Mouse (Mus musculus) hindbrain, embryonic 14.5 days (tissue): ENCODE measurements around the gene Mrpl22. TPM values are rescaled to one million over a fixed set of nuclear protein-coding genes. Genes with fewer than 3 reads are reported as not detected.
"Not testable (repeated sequence)": the region's sequence is repeated elsewhere in the genome, so short reads cannot be mapped to it uniquely, and the experiment has no call there.

ENCODE experiments used
- ATAC-seq: fragments of 200-750 bp; cut with Nextera tagmentation; 2 replicates; pipeline ENCODE4 v1.8.0; 2017; ENCODE audit warnings: moderate number of reproducible peaks, mild to moderate bottlenecking, moderate TSS enrichment, moderate library complexity; ENCODE audit not compliant: low FRiP score
- DNase-seq: peaks from one replicate; pipeline ENCODE4 v3.0.0-alpha.2; 2015; ENCODE audit warnings: low spot score
- H3K27ac ChIP-seq: fragments of 300-500 bp; sonication (generic); 2 replicates; pipeline ENCODE4 v1.5.1; 2014; ENCODE audit warnings: mild to moderate bottlenecking, moderate library complexity
- H3K27me3 ChIP-seq: fragments of 300-500 bp; sonication (generic); 2 replicates; pipeline ENCODE4 v1.6.1; 2014; ENCODE audit warnings: mild to moderate bottlenecking, low read length, mixed read lengths; ENCODE audit not compliant: control insufficient read depth, insufficient read depth
- H3K36me3 ChIP-seq: fragments of 300-500 bp; sonication (generic); replicated peaks from 2 replicates; pipeline ENCODE4 v1.6.1; 2014; ENCODE audit not compliant: control insufficient read depth, insufficient read depth
- H3K4me1 ChIP-seq: fragments of 300-500 bp; sonication (generic); replicated peaks from 2 replicates; pipeline ENCODE4 v1.6.1; 2014; ENCODE audit warnings: antibody characterized with exemption, low read length, mixed read lengths; ENCODE audit not compliant: control insufficient read depth, insufficient read depth
- H3K4me2 ChIP-seq: fragments of 300-500 bp; sonication (generic); replicated peaks from 2 replicates; pipeline ENCODE4 v1.6.1; 2014; ENCODE audit warnings: mild to moderate bottlenecking, moderate library complexity
- H3K4me3 ChIP-seq: fragments of 300-500 bp; sonication (generic); replicated peaks from 2 replicates; pipeline ENCODE4 v1.5.1; 2014; ENCODE audit warnings: mild to moderate bottlenecking, low read length
- H3K9ac ChIP-seq: fragments of 300-500 bp; sonication (generic); 2 replicates; pipeline ENCODE4 v1.6.1; 2014
- H3K9me3 ChIP-seq: fragments of 300-500 bp; sonication (generic); 2 replicates; pipeline ENCODE4 v1.6.1; 2016; ENCODE audit warnings: low read length; ENCODE audit not compliant: control insufficient read depth
- WGBS: fragments of 180-500 bp; shearing (Covaris S2); extraction: QIAGEN DNeasy Blood & Tissue Kit; methylation state at CpG from one replicate; pipeline ENCODE4 v1.1.7; 2014; 5-methylcytosine and 5-hydroxymethylcytosine counted together
- polyA plus RNA-seq: library from polyadenylated mRNA; unstranded; fragments of >200 nt; fragmentation: Nextera tagmentation; extraction: Ambion mirVana; gene quantifications from 2 replicates; pipeline ENCODE4 v1.2.1, GENCODE M21; 2014

Mrpl22 gene
- polyA plus RNA-seq, 1 experiment from 2014 or later, result 98.4 TPM

DNA sequence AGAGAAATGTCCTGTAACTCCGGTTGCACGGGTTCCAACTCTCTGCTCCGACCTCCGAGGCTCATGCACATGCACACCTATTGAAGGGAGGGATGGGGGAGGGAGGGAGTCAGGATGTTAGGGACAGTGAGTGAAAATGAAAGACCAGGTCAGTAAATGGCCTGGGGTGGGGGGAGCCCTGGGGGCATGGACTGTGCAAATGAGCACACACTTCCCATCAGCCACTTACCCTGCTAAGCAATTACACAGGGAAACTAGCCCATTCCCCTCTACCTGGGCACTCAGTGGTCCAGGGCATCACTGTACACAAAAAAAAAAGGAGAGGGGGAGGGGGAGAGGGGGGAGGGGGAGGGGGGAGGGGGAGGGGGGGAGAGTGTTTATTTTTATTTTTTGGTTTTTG lies 27.2 kb downstream of the Mrpl22 start:
- H3K4me2 ChIP-seq, result peak overlapping the region; percentile 55

DNA sequence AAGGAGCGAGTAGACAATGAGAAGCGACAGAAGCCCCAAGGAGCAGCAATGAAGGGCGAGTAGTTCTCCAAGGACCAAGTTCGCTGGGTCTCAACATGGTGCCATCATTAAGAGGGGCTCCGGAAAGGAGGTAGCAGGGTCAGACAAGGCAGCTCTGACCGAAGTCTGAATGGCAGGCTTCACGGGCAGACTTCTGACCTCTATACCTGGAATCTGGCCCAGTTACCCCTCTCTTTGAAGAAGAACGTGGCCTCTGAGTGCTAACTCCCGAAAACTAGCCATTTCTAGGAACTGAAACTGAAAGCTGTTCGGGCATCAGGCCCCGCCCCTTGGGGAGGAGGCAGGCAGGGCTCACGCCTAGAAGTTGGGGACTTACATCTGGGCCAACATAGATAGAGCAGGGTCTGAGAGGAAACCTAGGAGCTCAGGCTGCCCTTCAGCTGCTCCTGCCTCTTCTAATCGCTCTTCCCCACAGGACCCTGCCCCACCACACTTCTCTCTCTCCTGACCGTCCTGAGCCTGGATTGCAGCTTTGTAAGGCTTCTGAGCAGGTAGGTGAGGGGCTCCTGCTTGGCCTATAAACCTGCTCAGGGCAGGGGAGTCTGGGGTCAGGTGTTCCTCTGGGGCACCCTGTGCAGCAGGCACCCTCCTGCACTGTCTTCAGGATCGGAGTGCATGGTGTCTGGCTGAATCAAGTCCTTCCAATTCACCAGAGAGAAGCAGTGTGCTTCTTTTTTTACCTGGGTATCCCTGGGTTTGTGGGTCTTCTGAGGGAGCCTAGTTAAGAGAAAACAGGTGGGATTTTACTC lies 28.0 kb downstream of the Mrpl22 start, which contains the start of the genes Igtp and Irgm2:
Igtp (plus strand) TSS at position 328 of the 809 bp plus-strand sequence.
Irgm2 (plus strand) TSS at position 390 of the 809 bp plus-strand sequence.
- DNase-seq, result peak; percentile 47
- not testable (repeated sequence) for H3K4me1 ChIP-seq, H3K9me3 ChIP-seq, ATAC-seq, H3K36me3 ChIP-seq, H3K27me3 ChIP-seq, H3K27ac ChIP-seq
- Histone ChIP-seq H3K9ac (peak within 1 kb of the TSS; percentile 45), H3K4me3 (peak within 1 kb of the TSS; percentile 32), H3K4me2 (peak within 1 kb of the TSS; percentile 55)
- 9% methylated on average over 13 of the region's 15 CpGs for WGBS

More for the DNA sequence above, 27.2 kb downstream of the Mrpl22 start:
- no peaks in the 10 kb centered on the region for H3K36me3 ChIP-seq
- H3K9ac ChIP-seq, result no peak overlapping the region
- H3K27ac ChIP-seq, result no peak overlapping the region
- H3K4me3 ChIP-seq, result peak overlapping the region; percentile 32; the same call in 1 of the 2 replicates
- no peaks in the 10 kb centered on the region for H3K27me3 ChIP-seq
- no peak for DNase-seq
- H3K4me1 ChIP-seq, result no peaks in the 10 kb centered on the region
- no peak for ATAC-seq
- 94% methylated on average over 4 of the region's 4 CpGs for WGBS
- no peaks in the 10 kb centered on the region for H3K9me3 ChIP-seq

DNA sequence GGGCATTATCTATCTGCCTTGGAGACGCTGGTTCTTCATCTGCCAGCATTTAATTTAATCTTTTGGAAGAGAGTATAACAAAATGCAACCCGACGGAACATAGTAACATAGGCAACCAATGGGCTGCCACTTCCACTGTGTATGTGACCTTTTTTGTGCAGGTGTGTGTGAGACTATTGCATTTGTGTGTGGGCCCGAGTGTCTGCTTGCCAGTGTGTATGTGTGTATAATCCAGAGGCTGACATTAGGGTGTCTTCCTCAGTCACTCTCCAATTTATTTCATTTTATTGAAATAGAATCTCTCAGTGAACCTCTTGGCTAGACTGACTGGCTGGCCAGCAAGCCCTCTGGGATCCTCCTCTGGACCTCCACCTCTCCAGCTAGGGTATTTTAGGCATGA lies 28.8 kb downstream of the Mrpl22 start:
- Histone ChIP-seq H3K36me3 (no peaks in the 10 kb centered on the region), H3K4me3 (no peak overlapping the region), H3K27ac (no peak overlapping the region), H3K4me1 (no peaks in the 10 kb centered on the region), H3K27me3 (no peaks in the 10 kb centered on the region), H3K9ac (no peak overlapping the region), H3K9me3 (no peaks in the 10 kb centered on the region), H3K4me2 (no peak overlapping the region)
- DNase-seq, result no peak
- 96% methylated on average over 4 of the region's 4 CpGs for WGBS
- no peak for ATAC-seq

DNA sequence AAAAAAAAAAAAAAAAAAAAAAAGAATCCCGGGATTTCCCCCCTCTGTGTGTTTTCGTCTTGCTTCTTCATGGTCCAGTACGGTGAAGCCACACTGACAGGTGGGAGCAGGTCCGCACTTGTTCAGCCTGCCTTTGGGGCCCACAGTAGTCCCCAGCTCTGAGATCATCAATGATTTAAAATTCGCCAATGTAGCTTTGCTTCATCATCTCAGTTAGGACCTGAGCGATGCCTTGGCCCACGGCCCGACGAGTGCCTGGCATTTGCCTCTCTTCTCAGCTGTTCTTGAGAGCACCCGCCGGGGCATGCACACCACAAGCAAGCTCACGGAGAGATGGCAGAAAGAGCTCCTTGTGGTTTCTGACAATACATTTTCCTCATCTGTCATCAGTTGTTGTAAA lies 29.6 kb downstream of the Mrpl22 start:
- WGBS, result 84% methylated on average over 12 of the region's 12 CpGs
- Histone ChIP-seq H3K9me3 (no peaks in the 10 kb centered on the region), H3K36me3 (no peaks in the 10 kb centered on the region), H3K4me1 (no peaks in the 10 kb centered on the region), H3K9ac (no peak overlapping the region), H3K4me2 (no peak overlapping the region), H3K27ac (no peak overlapping the region), H3K4me3 (no peak overlapping the region), H3K27me3 (no peaks in the 10 kb centered on the region)
- ATAC-seq (no peak), DNase-seq (no peak)

DNA sequence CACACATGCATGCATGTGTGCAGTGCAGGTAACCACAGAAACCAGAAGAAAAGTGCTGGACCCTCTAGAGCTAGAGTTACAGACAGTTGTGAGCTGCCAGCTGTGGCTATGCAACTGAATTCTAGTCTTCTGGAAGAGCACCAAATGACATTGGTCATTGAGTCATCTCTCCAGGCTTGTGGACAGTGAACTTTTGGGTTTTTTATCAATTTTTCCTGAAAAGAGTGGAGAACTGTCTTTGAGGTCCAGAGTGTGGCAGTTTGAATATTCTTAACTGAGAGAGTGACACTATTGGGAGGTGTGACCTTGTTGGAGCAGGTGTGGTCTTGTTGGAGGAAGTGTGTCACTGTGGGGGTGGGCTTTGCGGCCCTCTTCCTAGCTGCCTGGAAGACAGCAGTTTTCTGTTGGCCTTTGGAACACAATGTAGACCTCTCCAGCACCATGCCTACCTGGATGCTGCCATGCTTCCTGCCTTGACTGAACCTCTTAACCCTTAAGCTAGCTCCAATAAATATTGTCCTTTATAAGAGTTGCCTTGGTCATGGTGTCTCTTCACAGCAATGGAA lies 38.9 kb downstream of the Mrpl22 start:
- no peak for ATAC-seq
- no peak overlapping the region for H3K9ac ChIP-seq
- no peaks in the 10 kb centered on the region for H3K27me3 ChIP-seq
- DNase-seq, result no peak
- WGBS, result 82% methylated on average over 1 of the region's 1 CpGs
- H3K4me1 ChIP-seq, result no peaks in the 10 kb centered on the region
- H3K9me3 ChIP-seq, result no peaks in the 10 kb centered on the region
- no peaks in the 10 kb centered on the region for H3K36me3 ChIP-seq
- H3K4me3 ChIP-seq, result no peak overlapping the region
- H3K27ac ChIP-seq, result no peak overlapping the region
- H3K4me2 ChIP-seq, result no peak overlapping the region

DNA sequence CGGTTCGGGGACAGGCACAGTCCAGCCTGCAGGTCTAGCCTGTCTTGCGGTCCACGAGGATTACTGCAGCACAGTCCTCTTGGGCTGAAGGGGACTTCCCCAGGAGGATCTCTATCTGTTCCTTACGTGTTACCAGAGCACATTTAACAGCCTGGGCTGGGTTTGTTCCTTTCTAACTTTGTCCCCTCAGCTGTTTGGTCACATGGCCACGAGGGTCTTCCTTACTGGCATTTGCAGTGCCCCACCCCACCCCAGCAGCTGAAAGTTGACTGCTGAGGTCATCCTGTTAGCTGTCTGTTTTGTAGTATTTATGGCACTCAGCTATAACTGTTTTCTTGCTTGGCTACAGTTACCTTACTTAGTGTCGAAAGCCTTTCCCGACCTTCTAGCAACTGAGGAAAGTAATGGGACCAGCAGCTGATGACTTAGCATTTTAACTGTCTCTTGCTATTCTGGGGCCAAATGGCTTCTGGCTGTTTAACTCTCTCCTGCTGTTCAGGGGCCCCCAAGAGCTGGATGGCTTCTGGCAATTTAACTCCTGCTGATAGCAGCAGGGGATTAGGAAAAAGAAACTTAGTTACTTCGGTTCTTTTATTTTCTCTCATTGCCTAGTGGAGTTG lies 39.7 kb downstream of the Mrpl22 start:
- H3K4me3 ChIP-seq, result no peak overlapping the region
- no peak overlapping the region for H3K27ac ChIP-seq
- no peaks in the 10 kb centered on the region for H3K27me3 ChIP-seq
- ATAC-seq, result no peak
- no peaks in the 10 kb centered on the region for H3K36me3 ChIP-seq
- DNase-seq, result no peak
- H3K9ac ChIP-seq, result no peak overlapping the region
- H3K9me3 ChIP-seq, result no peaks in the 10 kb centered on the region
- H3K4me1 ChIP-seq, result no peaks in the 10 kb centered on the region
- WGBS, result 24% methylated on average over 9 of the region's 9 CpGs
- H3K4me2 ChIP-seq, result no peak overlapping the region

DNA sequence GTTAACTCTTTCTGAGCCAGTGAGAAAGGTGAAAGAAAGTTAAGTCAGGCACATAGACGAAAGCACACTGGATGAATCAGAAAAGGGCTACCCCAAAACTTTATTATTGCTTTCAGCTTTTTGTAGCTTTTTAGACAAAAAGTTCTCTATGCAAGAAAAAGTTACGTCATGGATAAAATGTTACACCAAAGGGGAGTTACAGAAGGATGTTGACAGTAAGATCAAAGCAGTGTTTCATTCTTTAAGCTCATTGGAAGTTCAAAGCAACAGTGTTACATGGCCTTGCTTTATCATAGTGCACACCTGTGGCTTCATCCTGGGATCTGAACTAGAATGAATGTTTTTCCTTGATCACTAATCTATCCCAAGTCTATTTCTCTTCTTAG lies 40.2 kb downstream of the Mrpl22 start:
- ATAC-seq (no peak), DNase-seq (no peak)
- Histone ChIP-seq H3K36me3 (no peaks in the 10 kb centered on the region), H3K27ac (no peak overlapping the region), H3K4me2 (no peak overlapping the region), H3K4me3 (no peak overlapping the region), H3K4me1 (no peaks in the 10 kb centered on the region), H3K9me3 (no peaks in the 10 kb centered on the region), H3K27me3 (no peaks in the 10 kb centered on the region), H3K9ac (no peak overlapping the region)
- WGBS, result 14% methylated on average over 2 of the region's 2 CpGs

DNA sequence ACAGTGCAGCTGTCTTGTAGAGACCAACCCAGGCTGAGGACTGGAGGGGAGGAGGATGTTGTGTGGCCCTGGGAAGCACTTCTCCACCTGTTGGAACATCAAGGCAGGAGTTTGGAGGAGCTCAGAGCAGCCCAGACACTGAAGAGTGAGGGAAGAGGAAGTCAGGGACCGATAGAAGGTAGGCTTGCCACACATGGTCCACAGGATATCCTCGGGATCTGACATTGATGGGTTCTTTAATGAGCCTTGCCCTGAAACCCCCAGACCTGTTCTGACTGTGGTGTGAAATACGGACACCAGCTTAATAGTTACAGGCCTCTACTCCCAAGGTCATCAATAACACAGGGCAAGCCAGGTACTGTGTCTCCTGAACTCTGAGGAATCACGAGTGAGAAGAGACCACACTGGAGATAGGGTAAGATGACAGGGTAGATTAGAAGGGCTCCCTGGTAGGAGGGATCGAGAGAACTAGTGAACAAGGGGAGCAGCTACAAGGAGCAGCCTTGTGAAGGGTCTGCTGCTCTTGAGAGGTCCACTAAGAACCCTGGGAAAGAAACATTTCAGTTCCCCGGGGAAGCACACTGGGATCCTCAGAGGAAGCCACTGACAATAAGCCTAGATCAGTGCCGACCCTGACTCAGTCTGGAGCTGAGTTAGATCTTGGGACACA lies 42.3 kb downstream of the Mrpl22 start:
- 88% methylated on average over 7 of the region's 7 CpGs for WGBS
- Histone ChIP-seq H3K4me1 (no peaks in the 10 kb centered on the region), H3K4me2 (no peak overlapping the region), H3K4me3 (no peak overlapping the region), H3K36me3 (no peaks in the 10 kb centered on the region), H3K27me3 (no peaks in the 10 kb centered on the region), H3K27ac (no peak overlapping the region), H3K9ac (no peak overlapping the region), H3K9me3 (no peaks in the 10 kb centered on the region)
- no peak for DNase-seq
- ATAC-seq, result no peak

DNA sequence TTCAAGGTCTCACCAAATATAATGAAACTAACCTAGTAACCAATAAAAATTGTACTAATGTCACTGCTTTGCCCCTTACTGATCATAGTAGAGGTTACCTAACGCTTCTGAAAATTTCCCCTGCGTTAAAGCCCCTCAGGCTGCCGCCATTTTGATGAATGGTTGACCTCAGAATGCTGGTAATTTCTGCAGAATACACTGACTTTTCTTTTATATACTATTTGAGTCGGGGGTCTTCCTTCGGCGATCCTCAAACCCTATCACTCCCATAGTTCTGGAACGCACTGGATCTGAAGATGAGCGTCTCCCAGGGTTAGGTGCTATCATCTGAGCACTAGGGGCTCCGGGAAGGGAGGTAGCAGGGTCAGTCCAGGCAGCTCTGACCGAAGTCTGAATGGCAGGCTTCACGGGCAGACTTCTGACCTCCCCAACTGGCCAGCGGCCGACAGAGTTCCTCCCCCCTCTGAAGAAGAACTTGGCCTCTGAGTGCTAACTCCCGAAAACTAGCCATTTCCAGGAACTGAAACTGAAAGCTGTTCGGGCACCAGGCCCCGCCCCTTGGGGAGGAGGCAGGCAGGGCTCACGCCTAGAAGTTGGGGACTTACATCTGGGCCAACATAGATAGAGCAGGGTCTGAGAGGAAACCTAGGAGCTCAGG lies 43.1 kb downstream of the Mrpl22 start:
- H3K4me3 ChIP-seq, result no peak overlapping the region
- 46% methylated on average over 16 of the region's 17 CpGs for WGBS
- no peaks in the 10 kb centered on the region for H3K27me3 ChIP-seq
- no peaks in the 10 kb centered on the region for H3K9me3 ChIP-seq
- H3K4me1 ChIP-seq, result no peaks in the 10 kb centered on the region
- H3K27ac ChIP-seq, result no peak overlapping the region
- DNase-seq (peak; percentile 35), ATAC-seq (no peak)
- no peak overlapping the region for H3K9ac ChIP-seq
- H3K4me2 ChIP-seq, result peak overlapping the region; percentile 33
- no peaks in the 10 kb centered on the region for H3K36me3 ChIP-seq
